Mouse (Mus musculus) liver, adult 2 months (tissue): ENCODE data around the gene Efna4. TPM values are rescaled to one million over a fixed set of nuclear protein-coding genes. Genes with fewer than 3 reads are reported as not detected.

Experiments
- DNase-seq: peaks from one replicate; pipeline ENCODE4 v3.0.0-alpha.2; 2011; ENCODE audit warnings: low read depth, low spot score; ENCODE audit errors: extremely low read depth
- H3K27ac ChIP-seq: fragments of 200-500 bp; replicated peaks from 2 replicates; pipeline ENCODE4 v1.5.1; 2012; ENCODE audit warnings: low read depth, mild to moderate bottlenecking, control low read depth, inconsistent platforms, low read length; ENCODE audit not compliant: insufficient read depth
- H3K27me3 ChIP-seq: fragments of 200-500 bp; 2 replicates; pipeline ENCODE4 v1.6.1; 2012; ENCODE audit warnings: mild to moderate bottlenecking, moderate library complexity, low read length, inconsistent platforms; ENCODE audit not compliant: control insufficient read depth, insufficient read depth
- H3K36me3 ChIP-seq: fragments of 200-500 bp; 2 replicates; pipeline ENCODE4 v1.6.1; 2012; ENCODE audit warnings: low read length, inconsistent platforms; ENCODE audit not compliant: control insufficient read depth, insufficient read depth
- H3K4me1 ChIP-seq: fragments of 200-500 bp; 2 replicates; pipeline ENCODE4 v1.6.1; 2011; ENCODE audit warnings: low read length; ENCODE audit not compliant: control insufficient read depth, insufficient read depth
- H3K4me3 ChIP-seq: fragments of 200-500 bp; 2 replicates; pipeline ENCODE4 v1.5.1; 2011; ENCODE audit warnings: low read depth, mild to moderate bottlenecking, control low read depth, low read length, moderate library complexity; ENCODE audit not compliant: insufficient read depth
- H3K79me2 ChIP-seq: fragments of 200-500 bp; 2 replicates; pipeline ENCODE4 v1.6.1; 2012; ENCODE audit warnings: inconsistent platforms, mild to moderate bottlenecking, low read length, moderate library complexity; ENCODE audit not compliant: control insufficient read depth, insufficient read depth
- H3K9ac ChIP-seq: fragments of 200-500 bp; 2 replicates; pipeline ENCODE4 v1.6.1; 2012; ENCODE audit warnings: low read depth, mild to moderate bottlenecking, control low read depth, inconsistent platforms, low read length
- CTCF ChIP-seq: fragments of 200-500 bp; IDR thresholded peaks from 2 replicates; pipeline ENCODE4 v1.5.1; 2011; ENCODE audit warnings: low read depth, low read length, control low read depth
- POLR2A ChIP-seq: fragments of 200-500 bp; IDR thresholded peaks from 2 replicates; pipeline ENCODE4 v1.6.1; 2011; ENCODE audit warnings: low read length, control low read depth; ENCODE audit not compliant: insufficient read depth; ENCODE audit errors: extremely low read depth
- WGBS: fragments of 180-500 bp; shearing (Covaris S2); methylation state at CpG from one replicate; pipeline ENCODE4 v1.1.7; 2018; 5-methylcytosine and 5-hydroxymethylcytosine counted together
- polyA plus RNA-seq: library from polyadenylated mRNA; depleted of rRNA; stranded (reverse); fragments of >200 nt; gene quantifications from 2 replicates; pipeline ENCODE4 v1.2.3, GENCODE M21; 2012; rRNA removed
- total RNA-seq: library from RNA; depleted of rRNA; stranded (reverse); fragments of >200 nt; gene quantifications from 2 replicates; pipeline ENCODE4 v1.2.3, GENCODE M21; 2014; rRNA removed

Efna4 gene
- total RNA-seq (not detected in 2 replicates), polyA plus RNA-seq (0.06 and 0.27 TPM in 2 replicates)

- Histone ChIP-seq H3K79me2 (no peaks in the 10 kb centered on the region), H3K27me3 (0 out of 2 replicates have a peak, but pooled peaks cover 2% of the 10 kb centered on the region), H3K4me1 (peaks cover 5% of the 10 kb centered on the region; the same call in 1 of the 2 replicates), H3K4me3 (peak within 1 kb of the TSS; percentile 66), H3K27ac (no peak within 1 kb of the TSS), H3K36me3 (no peaks in the 10 kb centered on the region), H3K9ac (peak within 1 kb of the TSS; percentile 72)
- DNase-seq = no peak
- no peak for TF ChIP-seq CTCF
- no peak for TF ChIP-seq POLR2A
- WGBS = 3% methylated on average over 44 of the region's 44 CpGs
Observed at GRCm38 (mm10) chr3:89337721-89338578, at the start of gene Efna4. TSS of gene Efna4 (minus strand) at chr3:89338028.

- H3K27ac ChIP-seq = no peak overlapping the region
- peaks cover 32% of the 10 kb centered on the region for H3K4me1 ChIP-seq
- no peak for TF ChIP-seq POLR2A
- no peak for TF ChIP-seq CTCF
- H3K27me3 ChIP-seq = no peaks in the 10 kb centered on the region
- DNase-seq = no peak
- H3K9ac ChIP-seq = no peak overlapping the region
- peak overlapping the region; percentile 8; the same call in 1 of the 2 replicates for H3K4me3 ChIP-seq
- WGBS = 82% methylated on average over 17 of the region's 17 CpGs
- H3K79me2 ChIP-seq = peaks cover 71% of the 10 kb centered on the region
- H3K36me3 ChIP-seq = peaks cover 2% of the 10 kb centered on the region; the same call in 1 of the 2 replicates
Observed at GRCm38 (mm10) chr3:89386438-89387420, 48.9 kb upstream of the Efna4 start.

DNA sequence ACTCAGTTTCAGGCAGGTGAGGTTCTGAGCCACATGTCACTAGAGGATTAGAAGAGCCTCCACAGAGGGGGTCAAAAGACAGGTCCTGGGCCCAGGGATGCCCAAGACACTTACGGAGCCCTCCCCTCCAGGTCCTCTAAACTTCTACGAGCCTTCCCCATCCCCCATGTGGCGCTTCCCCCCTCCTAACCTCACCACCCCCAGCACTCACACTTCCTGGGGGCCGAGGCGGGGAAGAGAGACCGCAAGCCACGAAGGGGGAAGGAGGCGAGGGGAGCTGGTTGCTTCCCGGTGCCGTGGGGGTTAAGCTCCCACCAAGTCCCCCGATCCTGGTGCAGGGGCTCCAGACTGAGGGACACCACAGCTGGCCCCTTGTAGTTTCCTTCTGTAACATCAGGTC, 47.6 kb upstream of the Efna4 start:
- Histone ChIP-seq H3K9ac (no peak overlapping the region), H3K79me2 (peaks cover 60% of the 10 kb centered on the region), H3K4me1 (peaks cover 25% of the 10 kb centered on the region), H3K4me3 (no peak overlapping the region), H3K27ac (no peak overlapping the region), H3K27me3 (no peaks in the 10 kb centered on the region), H3K36me3 (peaks cover 2% of the 10 kb centered on the region; the same call in 1 of the 2 replicates)
- no peak for DNase-seq
- 82% methylated on average over 11 of the region's 11 CpGs for WGBS
- TF ChIP-seq CTCF (no peak), POLR2A (no peak)

GRCm38 (mm10) chr3:89384331-89385076, 46.7 kb upstream of the Efna4 start:
- Histone ChIP-seq H3K27me3 (no peaks in the 10 kb centered on the region), H3K9ac (no peak overlapping the region), H3K79me2 (peaks cover 51% of the 10 kb centered on the region), H3K27ac (no peak overlapping the region), H3K4me3 (no peak overlapping the region), H3K4me1 (peaks cover 15% of the 10 kb centered on the region), H3K36me3 (peaks cover 2% of the 10 kb centered on the region; the same call in 1 of the 2 replicates)
- DNase-seq = no peak
- 91% methylated on average over 12 of the region's 12 CpGs for WGBS
- TF ChIP-seq CTCF (no peak), POLR2A (no peak)

GRCm38 (mm10) chr3:89383651-89384255, 45.9 kb upstream of the Efna4 start:
- H3K36me3 ChIP-seq = peaks cover 6% of the 10 kb centered on the region; the same call in 1 of the 2 replicates
- H3K79me2 ChIP-seq = peaks cover 45% of the 10 kb centered on the region

More at GRCm38 (mm10) chr3:89383651-89384255, 45.9 kb upstream of the Efna4 start:
- Histone ChIP-seq H3K27ac (no peak overlapping the region), H3K4me3 (no peak overlapping the region), H3K27me3 (no peaks in the 10 kb centered on the region), H3K9ac (no peak overlapping the region), H3K4me1 (peaks cover 12% of the 10 kb centered on the region)
- no peak for TF ChIP-seq POLR2A
- TF ChIP-seq CTCF = no peak
- WGBS = 69% methylated on average over 5 of the region's 5 CpGs
- no peak for DNase-seq
